Mouse (Mus musculus): ENCODE data around the gene Gm7029. TPM values are rescaled to one million over a fixed set of nuclear protein-coding genes. Genes with fewer than 3 reads are reported as not detected.

Gene Gm7029
- polyA plus RNA-seq, 1 experiment from 2014 or later, result not detected

GRCm38 (mm10) chr17:33916847-33917655 lies 43.4 kb downstream of the Gm7029 start:
- Histone ChIP-seq H3K27ac (replicated peaks) (no peak overlapping the region), H3K4me3 (peak overlapping the region; percentile 59), H3K27me3 (no peaks in the 10 kb centered on the region), H3K9me3 (no peaks in the 10 kb centered on the region), H3K4me2 (replicated peaks) (peak overlapping the region; percentile 73), H3K9ac (replicated peaks) (peak overlapping the region; percentile 51), H3K4me1 (peaks cover 47% of the 10 kb centered on the region), H3K36me3 (peaks cover 28% of the 10 kb centered on the region)
- ATAC-seq (replicated peaks), result no peak
- 74% methylated on average over 31 of the region's 31 CpGs for WGBS

DNA sequence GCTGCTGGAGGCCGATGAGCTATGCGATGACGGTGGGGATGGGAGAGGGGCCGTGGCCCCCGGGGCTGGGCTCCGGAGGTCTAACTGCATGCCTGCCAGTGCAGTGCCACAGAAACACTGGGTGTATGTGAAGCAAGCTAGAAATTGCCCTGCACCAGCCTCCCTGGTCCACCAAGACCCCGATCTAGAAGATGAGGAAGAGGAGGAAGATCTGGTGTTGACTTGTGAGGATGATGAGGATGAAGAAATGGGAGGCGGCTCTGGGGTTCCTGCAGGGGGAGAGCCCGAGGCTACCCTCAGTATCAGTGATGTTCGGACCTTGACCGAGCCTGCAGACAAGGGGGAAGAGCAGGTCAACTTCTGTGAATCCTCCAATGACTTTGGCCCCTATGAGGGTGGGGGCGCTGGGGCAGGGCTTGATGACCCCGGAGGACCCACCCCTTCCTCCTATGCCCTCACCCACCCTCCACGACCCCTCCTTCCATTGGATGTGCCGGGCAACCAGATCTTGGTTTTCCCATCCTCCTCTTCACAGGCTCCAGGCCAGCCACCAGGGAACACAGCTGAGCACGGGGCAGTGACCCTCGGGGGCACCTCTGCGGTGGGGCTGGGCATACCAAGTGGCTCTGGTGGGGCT lies 44.1 kb downstream of the Gm7029 start:
- ATAC-seq (replicated peaks), result no peak

GRCm38 (mm10) chr17:33918293-33919203 lies 44.9 kb downstream of the Gm7029 start:
- peaks cover 16% of the 10 kb centered on the region for H3K36me3 ChIP-seq
- no peak overlapping the region for H3K27ac ChIP-seq (replicated peaks)
- ATAC-seq (replicated peaks), result no peak
- peak overlapping the region; percentile 46 for H3K4me3 ChIP-seq
- H3K27me3 ChIP-seq, result no peaks in the 10 kb centered on the region
- 60% methylated on average over 37 of the region's 37 CpGs for WGBS
- no peaks in the 10 kb centered on the region for H3K9me3 ChIP-seq
- H3K9ac ChIP-seq (replicated peaks), result peak overlapping the region; percentile 53; the same call in 1 of the 2 replicates
- H3K4me2 ChIP-seq (replicated peaks), result peak overlapping the region; percentile 89; the same call in 1 of the 2 replicates
- H3K4me1 ChIP-seq, result peaks cover 44% of the 10 kb centered on the region

More for the DNA sequence above, 44.1 kb downstream of the Gm7029 start:
- Histone ChIP-seq H3K4me1 (peaks cover 44% of the 10 kb centered on the region), H3K27ac (replicated peaks) (no peak overlapping the region), H3K36me3 (peaks cover 22% of the 10 kb centered on the region), H3K9ac (replicated peaks) (no peak overlapping the region), H3K27me3 (no peaks in the 10 kb centered on the region), H3K4me3 (0 out of 2 replicates have a peak overlapping the region, but pooled peaks have one; percentile 1), H3K9me3 (no peaks in the 10 kb centered on the region), H3K4me2 (replicated peaks) (no peak overlapping the region)
- 86% methylated on average over 18 of the region's 18 CpGs for WGBS

GRCm38 (mm10) chr17:33919351-33920281 lies 46.0 kb downstream of the Gm7029 start:
- peak overlapping the region; percentile 53 for H3K9ac ChIP-seq (replicated peaks)
- no peaks in the 10 kb centered on the region for H3K9me3 ChIP-seq
- under 1% methylated on average over 52 of the region's 52 CpGs for WGBS
- H3K4me2 ChIP-seq (replicated peaks), result peak overlapping the region; percentile 89
- peak overlapping the region; percentile 28 for H3K27ac ChIP-seq (replicated peaks)
- H3K4me1 ChIP-seq, result peaks cover 44% of the 10 kb centered on the region
- ATAC-seq (replicated peaks), result no peak
- H3K27me3 ChIP-seq, result no peaks in the 10 kb centered on the region
- H3K36me3 ChIP-seq, result 0 out of 2 replicates have a peak, but pooled peaks cover 6% of the 10 kb centered on the region
- H3K4me3 ChIP-seq, result peak overlapping the region; percentile 46

DNA sequence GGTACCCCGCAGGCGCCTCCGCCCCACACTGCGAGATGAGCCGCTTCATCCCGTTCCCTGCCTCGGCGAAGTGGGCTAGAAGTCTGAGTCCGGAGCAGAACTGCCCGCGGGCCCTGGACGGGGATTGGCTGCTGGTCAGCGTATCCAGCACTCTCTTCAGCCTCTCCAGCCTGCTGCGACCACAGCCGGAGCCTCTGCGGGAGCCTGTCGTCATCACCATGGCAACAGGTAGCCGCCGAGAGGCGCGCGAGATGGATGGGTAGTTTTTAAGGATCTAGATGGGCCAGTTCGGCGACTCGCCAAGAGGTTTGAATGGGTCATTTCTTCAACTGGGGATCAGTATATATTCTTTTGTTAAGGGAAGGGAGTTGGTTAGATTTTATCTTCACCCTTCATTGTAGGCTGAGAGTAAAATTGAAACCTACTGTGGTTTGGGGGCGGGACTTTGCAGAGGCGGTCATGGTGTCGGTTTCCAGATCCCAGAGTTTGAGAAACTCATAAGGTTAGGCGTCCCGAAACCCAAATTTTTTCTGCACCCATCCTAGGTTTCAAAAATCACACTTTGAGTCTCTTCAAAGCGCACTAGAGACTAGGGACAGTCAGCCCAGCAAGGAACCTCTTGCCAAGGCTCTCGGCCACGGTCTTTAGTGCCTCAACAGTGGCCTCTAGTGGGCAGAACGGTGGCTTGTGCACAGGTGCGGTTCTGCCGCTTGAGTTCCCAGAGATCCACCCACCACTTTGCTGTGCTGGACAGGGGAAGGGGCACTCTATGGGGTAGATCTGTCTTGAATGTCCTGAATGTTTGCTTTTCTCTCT lies 46.9 kb downstream of the Gm7029 start:
- Histone ChIP-seq H3K4me2 (replicated peaks) (peak overlapping the region; percentile 89), H3K4me3 (peak overlapping the region; percentile 46), H3K4me1 (peaks cover 35% of the 10 kb centered on the region), H3K36me3 (no peaks in the 10 kb centered on the region), H3K27me3 (no peaks in the 10 kb centered on the region), H3K27ac (replicated peaks) (no peak overlapping the region; the same call in 1 of the 2 replicates), H3K9ac (replicated peaks) (peak overlapping the region; percentile 53), H3K9me3 (no peaks in the 10 kb centered on the region)
- WGBS, result under 1% methylated on average over 36 of the region's 36 CpGs
- no peak for ATAC-seq (replicated peaks)

DNA sequence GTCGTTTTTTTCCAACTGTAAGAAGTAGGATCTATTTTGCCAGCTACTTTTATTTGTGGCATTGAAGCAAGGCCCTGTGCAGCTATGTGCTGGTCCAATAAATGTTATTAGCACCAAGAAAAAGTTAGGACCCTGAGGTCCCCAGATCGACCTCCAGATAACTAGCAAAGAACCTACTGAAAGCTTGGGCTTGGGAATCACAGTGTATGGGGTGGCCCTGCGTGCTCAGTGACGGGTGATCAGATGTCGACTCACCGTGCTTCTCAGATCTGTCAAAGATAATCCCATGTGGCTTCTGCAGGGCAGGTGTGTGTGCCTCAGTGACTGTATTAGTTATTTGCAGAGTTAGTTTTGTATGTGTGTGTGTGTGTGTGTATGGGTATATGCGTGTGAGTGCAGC lies 47.7 kb downstream of the Gm7029 start:
- H3K4me1 ChIP-seq, result peaks cover 32% of the 10 kb centered on the region
- 93% methylated on average over 7 of the region's 7 CpGs for WGBS

More for the DNA sequence above, 47.7 kb downstream of the Gm7029 start:
- H3K4me3 ChIP-seq, result no peak overlapping the region
- ATAC-seq (replicated peaks), result no peak
- no peaks in the 10 kb centered on the region for H3K9me3 ChIP-seq
- 0 out of 2 replicates have a peak overlapping the region, but pooled peaks have one; percentile 89 for H3K4me2 ChIP-seq (replicated peaks)
- H3K9ac ChIP-seq (replicated peaks), result no peak overlapping the region
- H3K27ac ChIP-seq (replicated peaks), result no peak overlapping the region
- H3K27me3 ChIP-seq, result no peaks in the 10 kb centered on the region
- H3K36me3 ChIP-seq, result no peaks in the 10 kb centered on the region

Small RNAs within 50 kb of the gene (microRNA-seq; reads per million reads assigned to microRNA genes)
- not detected for gene Gm27740

Other genes starting within 250 kb of the Gm7029 start
- 58.9 and 59.3 TPM in 2 replicates for gene Zfp414, start 244.7 kb upstream of the Gm7029 start, polyA plus RNA-seq (2015; fragmentation: Nextera tagmentation; extraction: Ambion mirVana)
- gene Pram1, start 235.8 kb upstream of the Gm7029 start, polyA plus RNA-seq (2015; fragmentation: Nextera tagmentation; extraction: Ambion mirVana), result 0.41 and 0.46 TPM in 2 replicates
- gene Hnrnpm, start 187.0 kb upstream of the Gm7029 start, polyA plus RNA-seq (2015; fragmentation: Nextera tagmentation; extraction: Ambion mirVana), result 246 and 265 TPM in 2 replicates
- 71.8 and 72.8 TPM in 2 replicates for gene March2, start 155.2 kb upstream of the Gm7029 start, polyA plus RNA-seq (2015; fragmentation: Nextera tagmentation; extraction: Ambion mirVana)
- gene Rab11b, start 113.3 kb upstream of the Gm7029 start, polyA plus RNA-seq (2015; fragmentation: Nextera tagmentation; extraction: Ambion mirVana), result 452 and 485 TPM in 2 replicates
- gene Angptl4, start 92.0 kb upstream of the Gm7029 start, polyA plus RNA-seq (2015; fragmentation: Nextera tagmentation; extraction: Ambion mirVana), result 12.8 and 14.0 TPM in 2 replicates
- 41.4 and 42.5 TPM in 2 replicates for gene Kank3, start 63.3 kb upstream of the Gm7029 start, polyA plus RNA-seq (2015; fragmentation: Nextera tagmentation; extraction: Ambion mirVana)
- gene Rps28, start 49.3 kb upstream of the Gm7029 start, polyA plus RNA-seq (2015; fragmentation: Nextera tagmentation; extraction: Ambion mirVana), result 612 and 676 TPM in 2 replicates
- gene Ndufa7, start 49.3 kb upstream of the Gm7029 start, polyA plus RNA-seq (2015; fragmentation: Nextera tagmentation; extraction: Ambion mirVana), result 417 and 444 TPM in 2 replicates
- 60.7 and 63.5 TPM in 2 replicates for gene Cd320, start 30.7 kb upstream of the Gm7029 start, polyA plus RNA-seq (2015; fragmentation: Nextera tagmentation; extraction: Ambion mirVana)
- gene Kifc1, start 16.8 kb downstream of the Gm7029 start, polyA plus RNA-seq (2015; fragmentation: Nextera tagmentation; extraction: Ambion mirVana), result 3.3 and 4.3 TPM in 2 replicates
- gene Platr17, start 31.3 kb downstream of the Gm7029 start, polyA plus RNA-seq (2015; fragmentation: Nextera tagmentation; extraction: Ambion mirVana), result 0.32 and 0.80 TPM in 2 replicates
- gene Daxx, start 35.6 kb downstream of the Gm7029 start, polyA plus RNA-seq (2015; fragmentation: Nextera tagmentation; extraction: Ambion mirVana), result 61.5 and 63.5 TPM in 2 replicates
- 18.2 and 18.4 TPM in 2 replicates for gene Tapbp, start 42.1 kb downstream of the Gm7029 start, polyA plus RNA-seq (2015; fragmentation: Nextera tagmentation; extraction: Ambion mirVana)
- 18.7 and 19.5 TPM in 2 replicates for gene Zbtb22, start 42.1 kb downstream of the Gm7029 start, polyA plus RNA-seq (2015; fragmentation: Nextera tagmentation; extraction: Ambion mirVana)
- 46.6 and 47.2 TPM in 2 replicates for gene Rgl2, start 55.7 kb downstream of the Gm7029 start, polyA plus RNA-seq (2015; fragmentation: Nextera tagmentation; extraction: Ambion mirVana)
- gene Pfdn6, start 66.5 kb downstream of the Gm7029 start, polyA plus RNA-seq (2015; fragmentation: Nextera tagmentation; extraction: Ambion mirVana), result 198 and 212 TPM in 2 replicates
- gene Wdr46, start 66.8 kb downstream of the Gm7029 start, polyA plus RNA-seq (2015; fragmentation: Nextera tagmentation; extraction: Ambion mirVana), result 31.0 and 33.4 TPM in 2 replicates
- 10.1 and 10.4 TPM in 2 replicates for gene B3galt4, start 77.7 kb downstream of the Gm7029 start, polyA plus RNA-seq (2015; fragmentation: Nextera tagmentation; extraction: Ambion mirVana)
- gene Vps52, start 82.0 kb downstream of the Gm7029 start, polyA plus RNA-seq (2015; fragmentation: Nextera tagmentation; extraction: Ambion mirVana), result 75.8 and 79.7 TPM in 2 replicates
- gene Rps18, start 82.2 kb downstream of the Gm7029 start, polyA plus RNA-seq (2015; fragmentation: Nextera tagmentation; extraction: Ambion mirVana), result 864 and 971 TPM in 2 replicates
- gene H2-K1, start 126.5 kb downstream of the Gm7029 start, polyA plus RNA-seq (2015; fragmentation: Nextera tagmentation; extraction: Ambion mirVana), result 8.1 and 13.0 TPM in 2 replicates
- gene Ring1, start 150.8 kb downstream of the Gm7029 start, polyA plus RNA-seq (2015; fragmentation: Nextera tagmentation; extraction: Ambion mirVana), result 21.9 and 22.9 TPM in 2 replicates
- gene H2-Ke6, start 154.2 kb downstream of the Gm7029 start, polyA plus RNA-seq (2015; fragmentation: Nextera tagmentation; extraction: Ambion mirVana), result 64.4 and 74.3 TPM in 2 replicates
- gene Slc39a7, start 157.8 kb downstream of the Gm7029 start, polyA plus RNA-seq (2015; fragmentation: Nextera tagmentation; extraction: Ambion mirVana), result 148 and 156 TPM in 2 replicates
- gene Rxrb, start 158.0 kb downstream of the Gm7029 start, polyA plus RNA-seq (2015; fragmentation: Nextera tagmentation; extraction: Ambion mirVana), result 58.2 and 64.5 TPM in 2 replicates
- gene Col11a2, start 165.6 kb downstream of the Gm7029 start, polyA plus RNA-seq (2015; fragmentation: Nextera tagmentation; extraction: Ambion mirVana), result 2.0 and 2.1 TPM in 2 replicates
- 0.15 TPM in 1 of 2 replicates, not detected in the other for gene H2-Oa, start 218.5 kb downstream of the Gm7029 start, polyA plus RNA-seq (2015; fragmentation: Nextera tagmentation; extraction: Ambion mirVana)
- gene H2-DMa, start 245.7 kb downstream of the Gm7029 start, polyA plus RNA-seq (2015; fragmentation: Nextera tagmentation; extraction: Ambion mirVana), result 12.9 and 13.0 TPM in 2 replicates
- 132 and 133 TPM in 2 replicates for gene Brd2, start 248.8 kb downstream of the Gm7029 start, polyA plus RNA-seq (2015; fragmentation: Nextera tagmentation; extraction: Ambion mirVana)